Mouse (Mus musculus): ENCODE measurements around the gene Glul. TPM values are rescaled to one million over a fixed set of nuclear protein-coding genes. Genes with fewer than 3 reads are reported as not detected.

Gene Glul
- polyA plus RNA-seq, 1 experiment from 2014 or later: 130 TPM

GRCm38 (mm10) chr1:153918521-153919206, 18.9 kb downstream of the Glul start:
- no peak overlapping the region for H3K4me2 ChIP-seq (ENCODE audit: low read length)
- no peaks in the 10 kb centered on the region for H3K36me3 ChIP-seq (ENCODE audit: control insufficient read depth, insufficient read depth, low read length)
- no peak overlapping the region for H3K9ac ChIP-seq (replicated peaks; ENCODE audit: low read length)
- H3K4me3 ChIP-seq (replicated peaks; ENCODE audit: low read depth, low read length): no peak overlapping the region
- DNase-seq (no peak), ATAC-seq (ENCODE audit: low FRiP score, low TSS enrichment) (no peak)
- H3K27me3 ChIP-seq (ENCODE audit: control insufficient read depth, insufficient read depth, low read length): no peaks in the 10 kb centered on the region
- H3K9me3 ChIP-seq (ENCODE audit: control insufficient read depth, low read length): no peaks in the 10 kb centered on the region
- WGBS: 64% methylated on average over 3 of the region's 3 CpGs
- no peak overlapping the region for H3K27ac ChIP-seq (replicated peaks; ENCODE audit: low read depth, low read length)
- H3K4me1 ChIP-seq (ENCODE audit: control insufficient read depth, insufficient read depth, low read length): no peaks in the 10 kb centered on the region

- Histone ChIP-seq H3K9me3 (ENCODE audit: control insufficient read depth, low read length) (no peaks in the 10 kb centered on the region), H3K27ac (replicated peaks; ENCODE audit: low read depth, low read length) (no peak overlapping the region), H3K4me1 (ENCODE audit: control insufficient read depth, insufficient read depth, low read length) (no peaks in the 10 kb centered on the region), H3K27me3 (ENCODE audit: control insufficient read depth, insufficient read depth, low read length) (no peaks in the 10 kb centered on the region), H3K9ac (replicated peaks; ENCODE audit: low read length) (no peak overlapping the region), H3K36me3 (ENCODE audit: control insufficient read depth, insufficient read depth, low read length) (no peaks in the 10 kb centered on the region), H3K4me2 (ENCODE audit: low read length) (no peak overlapping the region), H3K4me3 (replicated peaks; ENCODE audit: low read depth, low read length) (no peak overlapping the region)
- WGBS: 94% methylated on average over 3 of the region's 3 CpGs
- no peak for ATAC-seq (ENCODE audit: low FRiP score, low TSS enrichment)
- no peak for DNase-seq
Observed at GRCm38 (mm10) chr1:153921642-153922041, 21.9 kb downstream of the Glul start.

- Histone ChIP-seq H3K36me3 (ENCODE audit: control insufficient read depth, insufficient read depth, low read length) (no peaks in the 10 kb centered on the region), H3K27me3 (ENCODE audit: control insufficient read depth, insufficient read depth, low read length) (no peaks in the 10 kb centered on the region), H3K9me3 (ENCODE audit: control insufficient read depth, low read length) (no peaks in the 10 kb centered on the region), H3K27ac (replicated peaks; ENCODE audit: low read depth, low read length) (no peak overlapping the region), H3K4me2 (ENCODE audit: low read length) (no peak overlapping the region), H3K4me3 (replicated peaks; ENCODE audit: low read depth, low read length) (no peak overlapping the region), H3K9ac (replicated peaks; ENCODE audit: low read length) (no peak overlapping the region), H3K4me1 (ENCODE audit: control insufficient read depth, insufficient read depth, low read length) (no peaks in the 10 kb centered on the region)
- 63% methylated on average over 5 of the region's 5 CpGs for WGBS
- ATAC-seq (ENCODE audit: low FRiP score, low TSS enrichment): no peak
- DNase-seq: no peak
Observed at GRCm38 (mm10) chr1:153922571-153923021, 22.9 kb downstream of the Glul start.

GRCm38 (mm10) chr1:153924395-153925385, 24.9 kb downstream of the Glul start:
- 89% methylated on average over 6 of the region's 6 CpGs for WGBS
- DNase-seq (no peak), ATAC-seq (ENCODE audit: low FRiP score, low TSS enrichment) (no peak)

GRCm38 (mm10) chr1:153930431-153930830, 30.7 kb downstream of the Glul start:
- Histone ChIP-seq H3K9me3 (ENCODE audit: control insufficient read depth, low read length) (no peaks in the 10 kb centered on the region), H3K4me3 (replicated peaks; ENCODE audit: low read depth, low read length) (no peak overlapping the region), H3K36me3 (ENCODE audit: control insufficient read depth, insufficient read depth, low read length) (no peaks in the 10 kb centered on the region), H3K27ac (replicated peaks; ENCODE audit: low read depth, low read length) (no peak overlapping the region), H3K4me1 (ENCODE audit: control insufficient read depth, insufficient read depth, low read length) (no peaks in the 10 kb centered on the region), H3K4me2 (ENCODE audit: low read length) (no peak overlapping the region), H3K27me3 (ENCODE audit: control insufficient read depth, insufficient read depth, low read length) (no peaks in the 10 kb centered on the region), H3K9ac (replicated peaks; ENCODE audit: low read length) (no peak overlapping the region)
- ATAC-seq (ENCODE audit: low FRiP score, low TSS enrichment) (no peak), DNase-seq (no peak)
- 89% methylated on average over 2 of the region's 2 CpGs for WGBS

More at GRCm38 (mm10) chr1:153924395-153925385, 24.9 kb downstream of the Glul start:
- Histone ChIP-seq H3K4me2 (ENCODE audit: low read length) (no peak overlapping the region), H3K9ac (replicated peaks; ENCODE audit: low read length) (no peak overlapping the region), H3K9me3 (ENCODE audit: control insufficient read depth, low read length) (no peaks in the 10 kb centered on the region), H3K4me3 (replicated peaks; ENCODE audit: low read depth, low read length) (no peak overlapping the region), H3K27ac (replicated peaks; ENCODE audit: low read depth, low read length) (no peak overlapping the region), H3K27me3 (ENCODE audit: control insufficient read depth, insufficient read depth, low read length) (no peaks in the 10 kb centered on the region), H3K4me1 (ENCODE audit: control insufficient read depth, insufficient read depth, low read length) (no peaks in the 10 kb centered on the region), H3K36me3 (ENCODE audit: control insufficient read depth, insufficient read depth, low read length) (no peaks in the 10 kb centered on the region)

GRCm38 (mm10) chr1:153933772-153934171, 34.0 kb downstream of the Glul start:
- no peaks in the 10 kb centered on the region for H3K36me3 ChIP-seq (ENCODE audit: control insufficient read depth, insufficient read depth, low read length)
- H3K4me2 ChIP-seq (ENCODE audit: low read length): no peak overlapping the region
- WGBS: 76% methylated on average over 1 of the region's 1 CpGs
- no peak overlapping the region for H3K4me3 ChIP-seq (replicated peaks; ENCODE audit: low read depth, low read length)
- H3K9me3 ChIP-seq (ENCODE audit: control insufficient read depth, low read length): no peaks in the 10 kb centered on the region
- no peaks in the 10 kb centered on the region for H3K4me1 ChIP-seq (ENCODE audit: control insufficient read depth, insufficient read depth, low read length)
- DNase-seq (no peak), ATAC-seq (ENCODE audit: low FRiP score, low TSS enrichment) (no peak)
- H3K27me3 ChIP-seq (ENCODE audit: control insufficient read depth, insufficient read depth, low read length): no peaks in the 10 kb centered on the region
- H3K27ac ChIP-seq (replicated peaks; ENCODE audit: low read depth, low read length): no peak overlapping the region
- H3K9ac ChIP-seq (replicated peaks; ENCODE audit: low read length): no peak overlapping the region

GRCm38 (mm10) chr1:153935844-153936380, 36.2 kb downstream of the Glul start:
- DNase-seq (no peak), ATAC-seq (ENCODE audit: low FRiP score, low TSS enrichment) (no peak)
- no peak overlapping the region for H3K27ac ChIP-seq (replicated peaks; ENCODE audit: low read depth, low read length)
- H3K9me3 ChIP-seq (ENCODE audit: control insufficient read depth, low read length): no peaks in the 10 kb centered on the region
- no peaks in the 10 kb centered on the region for H3K36me3 ChIP-seq (ENCODE audit: control insufficient read depth, insufficient read depth, low read length)
- no peak overlapping the region for H3K4me3 ChIP-seq (replicated peaks; ENCODE audit: low read depth, low read length)
- no peak overlapping the region for H3K9ac ChIP-seq (replicated peaks; ENCODE audit: low read length)
- H3K4me2 ChIP-seq (ENCODE audit: low read length): no peak overlapping the region
- 79% methylated on average over 12 of the region's 12 CpGs for WGBS
- no peaks in the 10 kb centered on the region for H3K4me1 ChIP-seq (ENCODE audit: control insufficient read depth, insufficient read depth, low read length)
- H3K27me3 ChIP-seq (ENCODE audit: control insufficient read depth, insufficient read depth, low read length): no peaks in the 10 kb centered on the region

GRCm38 (mm10) chr1:153937025-153937424, 37.3 kb downstream of the Glul start:
- Histone ChIP-seq H3K27me3 (ENCODE audit: control insufficient read depth, insufficient read depth, low read length) (no peaks in the 10 kb centered on the region), H3K4me3 (replicated peaks; ENCODE audit: low read depth, low read length) (no peak overlapping the region), H3K9ac (replicated peaks; ENCODE audit: low read length) (no peak overlapping the region), H3K4me1 (ENCODE audit: control insufficient read depth, insufficient read depth, low read length) (no peaks in the 10 kb centered on the region), H3K4me2 (ENCODE audit: low read length) (no peak overlapping the region), H3K36me3 (ENCODE audit: control insufficient read depth, insufficient read depth, low read length) (no peaks in the 10 kb centered on the region), H3K9me3 (ENCODE audit: control insufficient read depth, low read length) (no peaks in the 10 kb centered on the region), H3K27ac (replicated peaks; ENCODE audit: low read depth, low read length) (no peak overlapping the region)
- DNase-seq: no peak
- no peak for ATAC-seq (ENCODE audit: low FRiP score, low TSS enrichment)
- WGBS: 100% methylated on average over 2 of the region's 2 CpGs

Measured in midbrain, embryonic 14.5 days (tissue).